Mouse (Mus musculus) liver, postnatal 0 days (tissue): Measurements from ENCODE around the gene Agtpbp1.

Experiments used
- CTCF ChIP-seq: sonication (generic); IDR thresholded peaks from 2 replicates; pipeline ENCODE4 v1.5.1; 2016; ENCODE audit warnings: antibody characterized with exemption, low read depth
- EP300 ChIP-seq: IDR thresholded peaks from 2 replicates; pipeline ENCODE4 v1.6.1; 2016; ENCODE audit warnings: antibody characterized with exemption, low read depth, mild to moderate bottlenecking

GRCm38 (mm10) chr13:59572549-59572948 is 12.5 kb downstream of the Agtpbp1 start:
- TF ChIP-seq CTCF: no peak
- TF ChIP-seq EP300: no peak
